Mouse (Mus musculus): ENCODE data around the gene Cops8. TPM values are rescaled to one million over a fixed set of nuclear protein-coding genes. Genes with fewer than 3 reads are reported as not detected.

Gene Cops8
- polyA plus RNA-seq, 1 experiment from 2014 or later = 126 TPM

DNA sequence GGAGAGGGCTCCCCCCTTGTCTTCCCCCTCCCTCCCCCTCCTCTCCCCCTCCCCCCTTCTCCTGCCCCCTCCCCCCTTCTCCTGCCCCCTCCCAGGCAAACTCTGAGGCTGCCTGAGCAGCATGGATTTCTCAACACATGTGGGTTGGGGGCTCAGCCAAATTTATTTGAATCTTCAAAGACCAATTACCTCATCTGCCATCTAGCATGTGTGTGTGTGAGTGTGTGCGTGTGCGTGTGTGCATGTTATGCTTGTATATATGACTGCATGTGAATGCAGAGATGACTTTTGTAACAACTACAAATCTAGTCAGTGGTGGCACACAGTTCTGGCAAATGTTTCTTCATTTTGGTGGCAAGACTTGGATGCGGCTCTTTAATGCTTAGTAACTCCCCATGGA, 55.8 kb downstream of the Cops8 start:
- 89% methylated on average over 3 of the region's 3 CpGs for WGBS
- no peaks in the 10 kb centered on the region for H3K27me3 ChIP-seq (replicated peaks; ENCODE audit: control insufficient read depth, insufficient read depth, low read length)

GRCm38 (mm10) chr1:90660150-90660549, 57.4 kb downstream of the Cops8 start:
- 79% methylated on average over 7 of the region's 7 CpGs for WGBS
- ATAC-seq (replicated peaks; ENCODE audit: low FRiP score) (no peak), DNase-seq (ENCODE audit: low spot score) (no peak)
- no peak overlapping the region for H3K9ac ChIP-seq (ENCODE audit: low read depth, low read length)
- H3K4me3 ChIP-seq (ENCODE audit: low read depth, low read length) = no peak overlapping the region
- H3K36me3 ChIP-seq (ENCODE audit: control insufficient read depth, insufficient read depth, low read length) = no peaks in the 10 kb centered on the region
- H3K4me2 ChIP-seq = no peak overlapping the region
- no peaks in the 10 kb centered on the region for H3K4me1 ChIP-seq (replicated peaks; ENCODE audit: control insufficient read depth, insufficient read depth, low read length)
- no peaks in the 10 kb centered on the region for H3K27me3 ChIP-seq (replicated peaks; ENCODE audit: control insufficient read depth, insufficient read depth, low read length)
- H3K9me3 ChIP-seq (ENCODE audit: control insufficient read depth, low read length) = no peaks in the 10 kb centered on the region
- no peak overlapping the region for H3K27ac ChIP-seq (ENCODE audit: low read depth, low read length)

More for the DNA sequence above, 55.8 kb downstream of the Cops8 start:
- ATAC-seq (replicated peaks; ENCODE audit: low FRiP score) (no peak), DNase-seq (ENCODE audit: low spot score) (no peak)
- H3K9me3 ChIP-seq (ENCODE audit: control insufficient read depth, low read length) = no peaks in the 10 kb centered on the region
- no peak overlapping the region for H3K27ac ChIP-seq (ENCODE audit: low read depth, low read length)
- no peak overlapping the region for H3K4me3 ChIP-seq (ENCODE audit: low read depth, low read length)
- H3K4me1 ChIP-seq (replicated peaks; ENCODE audit: control insufficient read depth, insufficient read depth, low read length) = no peaks in the 10 kb centered on the region
- H3K36me3 ChIP-seq (ENCODE audit: control insufficient read depth, insufficient read depth, low read length) = no peaks in the 10 kb centered on the region
- H3K9ac ChIP-seq (ENCODE audit: low read depth, low read length) = no peak overlapping the region
- H3K4me2 ChIP-seq = no peak overlapping the region

- H3K27ac ChIP-seq (ENCODE audit: low read depth, low read length) = no peak overlapping the region
- H3K9me3 ChIP-seq (ENCODE audit: control insufficient read depth, low read length) = no peaks in the 10 kb centered on the region
- H3K9ac ChIP-seq (ENCODE audit: low read depth, low read length) = no peak overlapping the region
- no peaks in the 10 kb centered on the region for H3K27me3 ChIP-seq (replicated peaks; ENCODE audit: control insufficient read depth, insufficient read depth, low read length)
- H3K4me1 ChIP-seq (replicated peaks; ENCODE audit: control insufficient read depth, insufficient read depth, low read length) = no peaks in the 10 kb centered on the region
- no peaks in the 10 kb centered on the region for H3K36me3 ChIP-seq (ENCODE audit: control insufficient read depth, insufficient read depth, low read length)
- no peak overlapping the region for H3K4me3 ChIP-seq (ENCODE audit: low read depth, low read length)
- no peak overlapping the region for H3K4me2 ChIP-seq
- no peak for ATAC-seq (replicated peaks; ENCODE audit: low FRiP score)
- no peak for DNase-seq (ENCODE audit: low spot score)
- WGBS = 70% methylated on average over 6 of the region's 6 CpGs
Observed at GRCm38 (mm10) chr1:90662491-90662890, 59.7 kb downstream of the Cops8 start.

Other genes with a start within 250 kb of the Cops8 start
- gene Col6a3, start 241.0 kb downstream of the Cops8 start, polyA plus RNA-seq (2014; fragmentation: Nextera tagmentation; extraction: Ambion mirVana) = 13.1 and 13.7 TPM in 2 replicates

Data from liver, embryonic 11.5 days (tissue).